Mouse (Mus musculus): ENCODE results near the gene L3mbtl1.
A peak's percentile ranks its signal among the peaks of the same experiment; 100 is the strongest.

L3mbtl1 gene

DNA sequence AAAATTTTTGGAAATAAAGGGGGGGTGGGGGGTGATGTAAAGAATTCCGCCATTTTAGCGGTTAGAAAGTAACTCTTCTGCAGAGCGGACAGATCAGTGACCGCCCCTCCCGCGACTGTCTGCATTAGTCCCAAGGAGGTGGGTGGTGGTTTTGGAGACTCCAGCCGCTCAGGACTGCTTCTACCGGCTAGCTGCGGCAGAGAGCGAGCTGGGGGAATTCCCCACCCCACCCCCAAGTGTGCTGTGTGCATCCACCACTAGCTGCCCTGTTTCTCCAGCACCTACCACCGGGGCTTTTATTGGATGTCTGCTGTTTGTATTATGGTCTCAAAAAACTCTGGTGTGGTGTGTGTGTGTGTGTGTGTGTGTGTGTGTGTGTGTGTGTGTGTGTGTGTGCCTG is 659 bp downstream of the L3mbtl1 start:
- no peak for DNase-seq (ENCODE audit: low read depth, low spot score)

DNA sequence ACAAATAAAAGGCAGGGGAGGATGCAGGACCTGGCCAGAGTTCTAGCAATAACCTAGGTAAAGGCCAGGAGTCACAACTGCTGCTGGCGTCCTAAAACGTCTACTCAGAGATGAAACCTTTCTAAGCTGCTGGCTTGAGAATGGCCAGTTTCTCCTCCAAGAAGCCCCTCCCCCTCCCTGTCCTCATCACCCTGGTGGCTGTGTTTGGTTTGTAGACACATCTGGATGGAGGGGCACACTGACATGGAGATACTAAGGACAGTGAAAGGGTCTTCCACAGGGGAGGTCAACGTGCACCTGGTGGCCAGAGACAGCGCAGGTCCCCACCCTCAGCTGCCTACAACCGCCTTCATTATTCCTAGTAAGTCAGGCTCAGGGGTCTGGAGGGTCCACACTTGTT is 3.7 kb downstream of the L3mbtl1 start:
- DNase-seq (ENCODE audit: low read depth, low spot score): no peak

DNA sequence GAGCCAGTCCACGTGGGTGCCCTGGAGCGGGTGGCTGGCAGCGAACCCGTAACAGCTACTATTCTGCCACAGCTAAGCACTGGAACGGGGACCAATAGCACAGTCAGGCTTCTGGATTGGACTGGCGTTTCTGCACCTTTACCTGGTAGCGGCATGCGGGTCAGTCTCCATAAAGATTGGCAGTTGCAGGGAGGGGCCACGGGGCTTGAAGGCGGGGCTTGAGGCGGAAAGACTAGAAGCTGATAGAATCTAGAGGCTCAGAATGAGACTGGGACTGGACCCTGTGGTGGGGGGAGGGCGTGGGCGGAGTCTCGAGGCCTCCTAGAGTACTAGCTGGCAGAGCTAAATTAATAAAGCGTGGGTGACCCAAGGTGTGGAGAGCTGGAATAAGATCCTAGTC is 4.5 kb downstream of the L3mbtl1 start:
- DNase-seq (ENCODE audit: low read depth, low spot score): no peak

DNA sequence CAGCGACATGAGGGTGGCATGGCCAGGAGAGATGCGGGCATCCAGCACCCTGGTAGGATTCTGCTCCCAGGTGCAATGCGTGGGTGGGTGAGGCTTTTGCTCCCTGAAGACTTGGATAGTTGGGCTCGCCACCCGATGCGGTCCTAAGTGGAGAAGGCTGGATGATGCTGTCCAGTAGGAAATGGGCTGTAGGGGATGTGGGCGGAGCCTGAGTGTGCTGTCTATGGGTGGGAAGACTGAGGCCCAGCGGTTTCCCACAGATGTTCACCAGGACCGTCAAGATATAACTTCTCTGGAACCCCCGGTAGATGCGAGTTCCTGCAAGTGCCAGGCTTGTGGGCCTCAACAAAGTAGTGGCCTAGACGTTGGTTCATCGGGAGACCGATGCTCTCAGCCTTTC is 4.9 kb downstream of the L3mbtl1 start:
- no peak for DNase-seq (ENCODE audit: low read depth, low spot score)

DNA sequence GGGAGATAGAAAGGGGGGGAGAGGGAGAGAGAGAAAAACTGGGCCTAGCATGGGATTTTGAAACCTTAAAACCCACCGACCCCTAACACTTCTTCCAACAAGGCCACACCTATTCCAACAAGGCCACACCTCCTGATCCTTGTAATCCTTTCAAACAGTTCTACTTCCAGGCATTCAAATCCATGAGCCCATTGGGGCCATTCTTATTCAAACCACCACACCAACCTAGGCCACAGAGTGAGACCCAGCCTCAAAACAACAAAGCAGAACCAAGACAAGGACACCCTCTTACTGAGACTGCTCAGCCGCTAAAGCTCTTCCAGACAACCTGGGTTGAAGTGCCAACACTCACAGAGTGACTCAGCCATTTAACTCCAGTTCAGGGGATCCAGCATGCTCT is 7.5 kb downstream of the L3mbtl1 start:
- DNase-seq (ENCODE audit: low read depth, low spot score): no peak

DNA sequence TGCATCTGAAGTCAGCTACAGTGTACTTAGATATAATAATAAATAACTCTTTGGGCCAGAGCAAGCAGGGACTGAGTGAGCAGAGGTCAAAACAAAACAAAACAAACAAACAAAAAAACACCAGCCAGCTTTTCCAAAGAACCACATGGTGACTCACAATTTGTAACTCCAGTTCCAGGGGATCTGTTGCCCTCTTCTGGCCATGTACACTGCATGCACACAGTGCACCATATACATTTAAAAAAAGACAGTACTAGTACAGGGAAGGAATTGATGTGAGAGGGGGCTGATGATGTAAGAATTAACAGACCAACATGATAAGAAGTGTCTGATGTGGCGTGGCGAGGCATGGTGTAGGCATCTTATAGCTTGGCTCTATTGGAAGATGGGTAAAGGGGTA is 13.6 kb downstream of the L3mbtl1 start:
- no peak for DNase-seq (ENCODE audit: low read depth, low spot score)

DNA sequence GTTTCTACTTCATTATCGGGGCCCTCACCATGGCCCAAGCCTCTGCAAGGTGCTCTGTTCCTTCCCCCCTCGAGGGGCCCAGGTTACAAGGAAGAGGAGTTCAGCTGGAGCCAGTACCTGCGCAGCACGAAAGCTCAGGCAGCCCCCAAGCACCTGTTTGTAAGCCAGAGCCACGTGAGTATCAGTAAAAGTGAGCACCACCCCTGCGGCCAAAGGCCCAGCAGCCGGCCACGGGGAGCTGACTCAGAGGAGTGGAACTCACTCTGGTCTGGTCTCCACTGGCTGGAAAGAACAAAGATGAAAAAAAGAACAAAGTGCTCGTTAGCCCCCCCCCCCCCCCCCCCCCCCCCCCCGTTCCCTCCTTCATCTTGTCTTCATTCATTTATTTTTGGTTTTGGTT is 18.0 kb downstream of the L3mbtl1 start:
- no peak for DNase-seq (ENCODE audit: low read depth, low spot score)

DNA sequence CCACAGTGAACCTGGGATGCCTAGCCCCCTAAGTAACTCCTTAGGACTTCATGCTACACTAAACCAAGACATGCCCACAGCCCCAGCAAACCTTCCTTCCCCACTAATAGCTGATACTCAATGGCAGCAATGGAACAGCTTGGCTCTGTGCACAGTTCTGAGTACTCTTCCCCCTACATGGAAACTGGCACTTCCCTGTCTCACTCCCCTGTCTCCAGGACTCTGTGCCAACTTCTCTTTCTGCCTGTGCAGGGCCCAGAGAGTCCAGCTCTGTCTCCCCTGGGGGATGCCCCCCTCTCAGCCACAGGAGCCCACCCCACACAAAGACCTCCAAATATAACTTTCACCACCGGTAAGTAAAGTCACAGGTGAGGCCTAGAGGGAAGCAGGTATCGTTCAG is 23.5 kb downstream of the L3mbtl1 start:
- DNase-seq (ENCODE audit: low read depth, low spot score): no peak

DNA sequence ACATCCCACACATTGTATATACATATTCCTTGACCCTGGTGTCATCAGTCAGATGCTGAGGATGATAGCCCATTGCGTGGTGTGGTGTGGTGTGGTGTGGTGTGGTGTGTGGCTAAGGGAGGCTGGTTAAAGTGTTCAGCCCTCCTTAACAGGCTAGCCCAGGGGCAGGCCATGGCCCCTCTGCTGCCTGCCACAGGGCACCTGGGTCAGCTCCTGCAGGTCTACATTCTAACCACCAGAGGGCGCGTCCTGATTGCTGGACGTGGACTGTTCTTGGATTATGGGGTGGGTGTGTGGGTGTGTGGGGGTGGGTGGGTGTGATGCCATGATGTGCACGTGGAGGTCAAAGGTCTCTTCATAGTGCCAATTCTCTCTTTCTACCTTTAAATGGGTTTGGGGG is 25.1 kb downstream of the L3mbtl1 start:
- DNase-seq (ENCODE audit: low read depth, low spot score): no peak

DNA sequence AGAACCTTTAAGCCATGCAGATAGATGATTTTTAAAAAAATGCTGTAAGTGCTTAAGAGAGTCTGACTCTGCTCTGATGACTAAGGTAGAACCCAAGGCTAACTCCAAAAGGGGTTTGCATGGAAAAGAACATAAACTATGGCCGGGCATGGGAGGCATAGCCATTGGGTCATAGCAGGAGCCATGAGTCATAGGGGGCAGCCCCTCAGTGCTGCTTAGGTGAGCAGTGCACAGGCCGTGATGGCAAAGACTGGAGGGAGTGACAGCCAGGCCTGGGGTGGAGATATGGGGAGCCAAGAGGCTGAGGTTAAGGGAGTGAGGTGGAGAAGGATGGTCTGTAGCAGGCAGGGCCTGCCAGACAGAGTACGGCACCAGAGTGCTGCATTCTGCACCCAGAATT is 25.8 kb downstream of the L3mbtl1 start:
- DNase-seq (ENCODE audit: low read depth, low spot score): no peak

DNA sequence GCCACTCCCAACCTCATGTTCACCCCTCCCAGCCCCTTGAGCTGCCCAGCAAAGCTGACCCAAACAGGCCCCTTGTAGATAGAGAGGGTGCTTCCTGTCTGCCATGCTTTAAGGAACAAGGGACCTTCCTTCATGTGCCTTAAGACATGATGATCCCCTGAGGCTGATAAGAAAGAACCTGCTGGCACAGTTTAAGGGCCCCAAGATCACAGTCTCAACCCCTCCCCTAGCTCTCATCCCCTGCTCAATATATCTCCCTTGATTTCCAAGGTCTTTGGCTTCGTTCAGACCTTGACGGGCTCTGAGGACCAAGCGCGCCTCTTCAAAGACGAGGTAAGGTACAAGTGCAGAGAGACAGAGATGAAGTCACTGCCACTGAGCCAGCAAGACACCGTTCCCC is 27.6 kb downstream of the L3mbtl1 start:
- no peak for DNase-seq (ENCODE audit: low read depth, low spot score)

DNA sequence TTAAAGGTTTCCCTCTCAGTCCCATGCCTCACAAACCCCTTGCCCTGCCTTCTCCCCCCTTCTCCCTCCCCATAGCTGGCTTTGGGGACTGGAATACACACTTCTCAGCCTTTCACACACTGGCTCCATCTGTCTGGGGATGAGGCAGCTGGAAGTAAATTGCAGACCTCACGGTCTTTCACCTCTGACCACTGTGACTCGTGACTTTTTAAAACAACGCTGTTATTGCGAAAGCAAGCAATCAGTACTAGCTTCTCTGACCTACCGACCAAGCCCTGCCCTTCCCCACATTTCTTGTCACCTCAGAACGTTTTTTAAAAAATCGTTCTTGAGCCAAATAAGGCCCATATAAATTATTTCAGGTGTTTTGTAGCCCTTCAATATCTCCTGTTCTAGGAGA is 29.5 kb downstream of the L3mbtl1 start:
- DNase-seq (ENCODE audit: low read depth, low spot score): no peak

DNA sequence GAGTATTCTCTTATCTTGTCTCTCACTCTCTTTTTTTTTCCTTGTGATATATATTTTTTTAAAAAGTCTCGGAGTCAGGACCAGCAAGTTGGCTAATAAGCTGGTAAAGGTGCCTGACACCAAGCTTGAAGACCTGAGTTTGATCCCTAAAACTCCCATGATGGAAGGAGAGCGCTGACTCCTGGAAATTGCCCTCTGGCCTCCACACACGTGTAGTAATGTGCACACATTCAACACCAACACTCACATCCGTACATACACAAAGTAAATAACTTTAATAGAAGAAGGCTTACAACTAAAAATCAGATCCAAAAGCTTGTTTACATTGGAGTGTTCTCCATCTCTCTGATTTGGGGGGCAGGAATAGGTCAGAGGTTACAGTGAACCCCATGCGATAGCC is 29.9 kb downstream of the L3mbtl1 start:
- no peak for DNase-seq (ENCODE audit: low read depth, low spot score)

DNA sequence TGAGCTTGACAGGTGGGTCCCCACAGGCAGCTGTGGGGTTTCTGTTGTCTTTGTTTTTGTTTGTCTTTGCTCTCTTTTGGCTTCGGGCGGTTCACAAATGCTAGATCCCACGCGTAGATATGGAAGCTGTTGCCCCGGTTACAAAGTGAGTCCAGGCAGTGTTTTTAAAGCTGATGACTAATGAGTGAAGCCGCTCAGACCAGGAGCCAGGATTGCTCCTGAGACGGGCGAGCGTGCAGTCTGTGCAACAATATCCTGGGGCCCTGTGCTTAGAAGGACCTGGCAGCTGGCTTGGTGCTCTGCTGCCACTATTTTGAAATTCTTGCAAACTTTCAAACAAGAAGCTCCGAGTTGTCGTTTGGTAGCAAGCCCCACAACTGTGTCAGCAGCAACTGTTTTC is 30.4 kb downstream of the L3mbtl1 start:
- no peak for DNase-seq (ENCODE audit: low read depth, low spot score)

DNA sequence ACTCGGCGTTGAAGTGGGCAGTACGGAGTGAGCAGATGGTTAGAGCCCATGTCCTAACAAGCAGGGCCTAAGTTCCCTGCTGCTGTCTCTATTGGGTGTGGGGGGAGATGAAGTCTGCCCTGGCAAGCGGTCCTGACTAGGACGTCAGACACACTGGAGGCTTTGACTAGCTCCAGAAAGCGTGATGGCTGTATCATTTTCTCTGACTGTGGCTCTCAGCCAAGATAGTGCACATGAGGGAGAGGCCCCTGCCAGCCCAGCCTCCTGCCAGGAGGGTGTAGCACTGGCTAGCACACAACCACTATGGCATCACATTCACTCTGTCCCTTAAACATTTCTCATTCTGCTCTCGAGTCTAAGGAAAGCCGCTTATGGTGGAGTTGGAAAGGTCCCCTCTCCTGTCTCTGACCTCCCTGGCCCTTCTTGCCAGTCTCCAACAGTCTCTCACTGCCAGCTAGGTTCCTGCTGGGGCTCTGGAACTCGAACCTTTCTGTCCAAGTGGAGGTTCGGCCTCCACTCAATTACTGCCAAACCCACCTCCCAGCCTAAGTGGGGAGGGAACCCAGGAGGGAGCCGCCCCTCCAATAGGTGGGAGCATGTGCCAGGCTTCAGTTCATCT is 32.0 kb downstream of the L3mbtl1 start:
- DNase-seq (ENCODE audit: low read depth, low spot score): peak; percentile 16

DNA sequence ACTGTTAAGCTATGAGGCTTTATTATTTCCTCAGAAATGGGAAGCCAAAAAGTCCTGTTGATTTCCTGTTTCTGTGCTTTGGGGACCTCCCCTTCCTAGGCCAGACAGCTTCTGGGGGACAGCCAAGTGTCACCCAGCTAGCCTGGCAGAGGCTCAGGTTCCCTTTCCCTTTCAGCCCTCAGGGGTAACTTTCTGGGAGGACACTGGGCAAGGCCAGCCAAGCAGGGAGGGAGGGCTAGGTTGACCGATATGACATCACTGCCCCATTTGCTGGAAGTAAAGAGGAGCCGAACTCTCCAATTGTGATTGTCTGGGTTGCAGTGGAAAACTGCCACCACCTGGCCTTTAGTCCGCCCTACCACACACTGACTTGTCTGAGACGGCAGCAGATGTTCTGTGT is 32.7 kb downstream of the L3mbtl1 start:
- no peak for DNase-seq (ENCODE audit: low read depth, low spot score)

DNA sequence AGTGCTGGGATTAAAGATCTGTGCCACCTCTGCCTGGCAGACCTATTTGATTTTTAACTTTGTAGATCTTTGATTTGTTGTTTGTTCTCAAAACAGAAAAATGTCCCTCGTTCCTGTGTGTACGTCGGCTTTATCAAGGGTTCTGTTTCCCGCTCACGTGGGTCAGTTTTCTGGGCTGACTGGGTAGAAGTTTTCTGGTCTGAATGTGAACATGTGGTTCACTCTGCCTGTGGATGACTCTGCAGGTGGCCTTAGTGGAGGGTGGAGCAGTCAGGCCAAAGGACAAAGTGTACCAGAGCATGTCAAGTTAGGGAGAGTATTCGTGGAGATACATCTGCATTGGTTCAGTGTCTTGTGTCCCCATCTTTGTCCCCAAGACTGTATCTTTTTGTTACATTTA is 41.1 kb downstream of the L3mbtl1 start:
- no peak for DNase-seq (ENCODE audit: low read depth, low spot score)

DNA sequence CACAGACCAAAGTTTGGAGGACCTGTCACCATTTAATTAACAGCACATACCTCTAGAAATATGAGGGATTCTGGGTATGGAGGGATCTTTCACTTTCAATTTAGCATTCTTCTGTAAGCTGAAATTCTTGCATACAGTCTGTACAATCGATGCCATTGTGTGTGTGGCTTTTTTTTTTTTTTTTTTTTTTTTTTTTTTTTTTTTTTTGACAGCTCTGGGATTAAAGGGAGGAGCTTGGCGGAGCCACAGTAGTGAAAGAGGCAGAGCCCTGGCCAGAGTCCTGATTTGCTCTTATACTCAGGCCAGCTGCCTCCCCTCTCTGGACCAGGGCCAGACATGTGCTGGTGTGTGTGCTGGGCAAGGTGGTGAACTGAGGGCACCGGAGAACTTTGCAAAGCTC is 42.7 kb downstream of the L3mbtl1 start:
- peak; percentile 20 for DNase-seq (ENCODE audit: low read depth, low spot score)

DNA sequence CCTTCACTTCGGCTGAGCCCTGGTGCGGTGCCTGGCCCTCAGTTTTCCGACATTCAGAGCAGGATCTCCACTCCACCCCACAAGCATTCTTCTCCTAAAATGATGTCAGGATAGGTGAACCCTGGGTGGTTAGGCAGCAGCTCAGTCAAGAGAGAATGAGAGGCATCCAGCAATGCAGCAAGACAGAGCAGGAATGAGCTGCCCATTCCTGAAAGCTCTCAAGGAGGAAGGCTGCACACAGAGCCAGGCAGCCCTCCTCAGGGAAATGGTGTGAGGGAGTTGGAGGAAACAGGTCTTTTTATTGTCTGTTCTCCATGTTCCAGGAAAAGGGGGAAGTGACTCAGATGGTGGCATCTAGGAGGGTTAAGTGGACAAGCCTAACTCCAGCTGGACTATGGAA is 43.5 kb downstream of the L3mbtl1 start:
- DNase-seq (ENCODE audit: low read depth, low spot score): no peak

DNA sequence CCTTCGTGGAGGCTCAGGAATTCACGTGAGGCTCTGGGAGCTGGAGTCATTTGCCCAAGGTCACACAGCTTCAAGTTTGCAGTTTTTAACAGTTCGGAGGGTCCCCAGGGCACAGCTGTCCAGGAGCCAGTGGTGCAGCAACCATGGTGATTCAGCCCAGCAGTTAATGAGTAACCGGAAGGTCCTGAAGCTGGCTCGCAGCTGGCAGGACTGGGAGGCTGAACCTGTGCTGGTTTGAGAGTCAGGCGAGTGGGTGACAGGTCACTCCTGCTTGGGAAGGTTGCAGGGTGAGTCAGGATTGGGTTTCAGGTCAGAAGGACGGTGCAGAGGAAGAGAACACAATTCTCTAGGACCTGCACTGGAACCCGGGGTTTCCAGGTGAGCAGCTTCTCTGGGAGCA is 43.9 kb downstream of the L3mbtl1 start, which contains the start of gene Sgk2:
TSS of gene Sgk2 (plus strand) at position 113 of the 400 bp plus-strand sequence.
- no peak for DNase-seq (ENCODE audit: low read depth, low spot score)

DNA sequence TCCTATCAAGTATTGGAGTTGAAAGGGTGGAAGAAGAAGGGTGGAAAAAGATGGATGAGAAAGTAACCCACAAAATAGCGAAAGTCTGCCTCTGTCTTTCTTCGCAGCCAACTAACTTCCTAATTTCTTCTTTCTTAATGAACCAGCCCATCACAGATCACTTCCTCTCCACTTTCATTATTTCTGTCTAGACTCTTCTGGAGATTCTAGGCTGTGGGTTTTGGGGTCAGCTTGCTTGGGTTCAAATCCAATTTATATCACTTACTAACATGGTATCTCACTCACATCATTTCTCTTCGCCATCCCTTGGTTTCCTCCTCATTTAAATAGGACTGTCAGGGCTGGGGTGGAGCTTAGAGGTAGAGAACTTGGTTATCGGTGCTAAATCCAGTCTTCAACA is 45.0 kb downstream of the L3mbtl1 start:
- no peak for DNase-seq (ENCODE audit: low read depth, low spot score)

DNA sequence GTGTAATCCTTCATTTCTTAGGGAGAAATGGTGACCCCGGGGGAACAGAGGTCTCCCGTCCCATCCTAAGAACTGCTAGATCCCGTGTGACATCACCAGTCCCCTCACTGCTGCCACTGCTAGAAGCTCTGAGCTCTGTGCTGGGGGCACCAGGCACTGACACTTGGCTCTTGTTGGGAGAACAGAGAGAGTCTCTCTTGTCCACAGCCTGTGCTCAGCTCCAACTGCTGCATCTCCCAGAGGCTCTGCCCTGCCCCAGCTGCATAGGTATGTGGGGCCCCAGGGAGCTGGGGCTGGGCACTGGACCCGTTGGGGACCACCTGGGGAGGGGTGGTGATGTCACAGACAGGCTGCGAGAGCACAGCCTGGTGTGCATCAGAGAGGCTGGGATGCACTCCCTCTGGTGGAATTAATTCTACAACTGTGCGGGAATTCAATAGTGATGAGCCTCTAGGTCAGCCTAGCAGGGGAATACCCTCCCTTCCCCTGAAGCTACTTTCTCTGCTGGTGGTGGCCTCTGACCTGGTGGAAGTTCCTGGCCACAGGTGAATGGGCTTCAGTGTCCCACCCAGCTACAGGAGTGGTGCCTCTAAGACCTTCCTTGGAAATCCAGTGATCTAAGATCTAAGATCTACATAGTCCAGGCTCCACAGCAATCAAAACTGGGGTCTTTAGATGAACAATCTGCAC is 48.3 kb downstream of the L3mbtl1 start:
- no peak for DNase-seq (ENCODE audit: low read depth, low spot score)

DNA sequence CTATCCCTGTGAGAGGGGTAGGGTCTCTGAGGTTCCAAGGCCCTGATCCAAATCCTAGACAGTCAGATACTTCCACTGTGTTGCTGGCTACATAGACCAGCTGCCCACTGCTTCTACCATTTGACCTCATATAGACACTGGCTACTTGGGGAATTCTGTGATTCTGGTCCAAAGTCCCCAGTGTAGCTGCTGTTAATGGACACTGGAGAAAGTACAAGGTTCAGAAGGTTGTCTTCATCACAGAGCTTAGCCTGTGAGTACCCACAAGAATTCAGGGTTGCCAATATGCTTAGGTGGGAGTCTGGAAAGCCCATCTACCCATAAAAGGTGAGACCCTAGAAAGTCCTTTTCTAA is 48.8 kb downstream of the L3mbtl1 start:
- no peak for DNase-seq (ENCODE audit: low read depth, low spot score)
